Mouse (Mus musculus) skeletal muscle tissue, postnatal 0 days (tissue): ENCODE data around the gene Gm21921. TPM values are rescaled to one million over a fixed set of nuclear protein-coding genes. Genes with fewer than 3 reads are reported as not detected.

Experiments used
- polyA plus RNA-seq: library from polyadenylated mRNA; unstranded; fragments of >200 nt; fragmentation: Nextera tagmentation; extraction: Ambion mirVana; gene quantifications from 2 replicates; pipeline ENCODE4 v1.2.1, GENCODE M21; 2015

Gm21921 gene
- not detected in 2 replicates for polyA plus RNA-seq

DNA sequence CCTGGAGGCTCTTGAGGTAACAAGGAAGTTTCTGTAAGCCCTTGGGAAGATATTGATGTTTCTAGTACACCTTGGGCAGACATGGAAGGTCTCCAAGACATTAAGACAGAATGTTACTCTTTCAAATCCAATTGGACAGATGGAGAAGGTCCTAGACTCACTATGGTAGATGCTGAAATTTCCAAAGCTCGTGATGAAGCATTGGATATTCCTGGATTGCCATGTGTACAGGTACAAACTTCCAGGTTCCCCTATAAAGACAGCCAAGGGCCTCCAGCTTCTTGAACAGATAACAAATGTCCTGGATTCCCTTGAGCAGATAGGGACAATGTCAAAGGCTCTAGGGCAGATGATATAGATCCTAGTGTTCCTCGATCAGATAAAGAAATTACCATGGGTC lies at the start of gene Gm21921:
Gm21921 (minus strand) TSS at position 101 of the 400 bp plus-strand sequence.

